ENCODE assay signal across 9 mouse cellular contexts in the genomic region with DNA sequence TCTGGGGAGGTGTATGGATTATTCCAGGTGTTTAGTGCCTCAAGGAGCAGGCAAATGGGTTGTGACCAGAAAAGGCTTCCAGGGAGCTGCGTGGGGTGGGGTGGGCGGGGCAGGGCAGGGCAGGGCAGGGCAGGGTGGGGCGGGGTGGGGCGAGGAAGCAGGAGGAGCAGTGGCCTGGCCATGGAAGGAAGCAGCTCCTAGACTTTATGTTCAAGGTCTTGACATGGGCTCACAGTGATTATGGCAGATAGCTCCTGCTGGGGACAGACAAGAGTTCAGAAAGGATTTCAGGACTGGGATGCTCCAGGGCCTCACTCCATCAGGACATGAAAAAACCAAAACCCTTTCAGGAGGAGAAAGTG. TPM values are rescaled to one million over a fixed set of nuclear protein-coding genes. Genes with fewer than 3 reads are reported as not detected.
DNase-seq lines count a peak whose midpoint lies in the region; ATAC-seq and TF ChIP-seq lines count a peak whose summit lies in the region.
"Not testable (repeated sequence)": the region's sequence is repeated elsewhere in the genome, so short reads cannot be mapped to it uniquely, and the experiment has no call there.
"Had no signal": no experiment of that assay in that cellular context is flagged by ENCODE, and none has a peak within 500 bp of the region (broad histone marks: within the 10 kb centered on the region; RNA-seq: fewer than 3 reads in every experiment).

No protein-coding gene starts in this region.

- not testable (repeated sequence) for TF ChIP-seq CTCF in ES-Bruce4 (IDR thresholded peaks at IDR 0.05; ENCODE audit: low read depth, low read length); left cerebral cortex, adult 2 months (IDR thresholded peaks at IDR 0.05); lung, postnatal 0 days (IDR thresholded peaks at IDR 0.05)

- not testable (repeated sequence) for DNase-seq in forebrain, embryonic 11.5 days (ENCODE audit: low spot score); lung, postnatal 0 days (ENCODE audit: low spot score)
- DNase-seq in kidney, adult 11 months: peak; percentile 28
- DNase-seq in left cerebral cortex, adult 2 months (ENCODE audit: extremely low spot score in 1 of 2, low spot score in 2 of 2): peak; percentile 30
- peak; percentile 49 for DNase-seq in testis, postnatal 10 days (ENCODE audit: low spot score)

- not testable (repeated sequence) for TF ChIP-seq POLR2A in ES-Bruce4 (IDR thresholded peaks at IDR 0.05; ENCODE audit: insufficient read depth, low read length)

- not testable (repeated sequence) for H3K9me3 ChIP-seq in ES-Bruce4 (replicated peaks; ENCODE audit: control insufficient read depth, insufficient read depth, low read length, poor library complexity, severe bottlenecking); forebrain, embryonic 11.5 days (ENCODE audit: control insufficient read depth, low read length); heart, embryonic 12.5 days (replicated peaks); lung, postnatal 0 days (ENCODE audit: low read length); neural tube, embryonic 15.5 days (replicated peaks)

- H3K27me3 ChIP-seq in ES-Bruce4 (ENCODE audit: control insufficient read depth, insufficient read depth, low read length, poor library complexity, severe bottlenecking); forebrain, embryonic 11.5 days (ENCODE audit: control insufficient read depth, insufficient read depth, low read length); heart, embryonic 12.5 days (replicated peaks); lung, postnatal 0 days (replicated peaks; ENCODE audit: insufficient read depth, low read length); neural tube, embryonic 15.5 days (replicated peaks): not testable (repeated sequence)

- ATAC-seq in forebrain, embryonic 11.5 days (replicated peaks; ENCODE audit: low FRiP score): peak; percentile 76
- peak; percentile 78 for ATAC-seq in heart, embryonic 12.5 days (ENCODE audit: insufficient number of reproducible peaks, low FRiP score)
- 0 out of 2 replicates have a peak, but pooled peaks have one; percentile 21 for ATAC-seq in lung, postnatal 0 days
- ATAC-seq in neural tube, embryonic 15.5 days (ENCODE audit: low FRiP score): peak; percentile 57

- H3K27ac ChIP-seq in ES-Bruce4 (ENCODE audit: insufficient read depth, low read length): 0 out of 2 replicates have a peak overlapping the region, but pooled peaks have one; percentile 51
- H3K27ac ChIP-seq in forebrain, embryonic 11.5 days (ENCODE audit: low read depth, low read length); heart, embryonic 12.5 days (ENCODE audit: poor library complexity, severe bottlenecking); left cerebral cortex, adult 2 months; lung, postnatal 0 days (ENCODE audit: low read length); neural tube, embryonic 15.5 days (replicated peaks): not testable (repeated sequence)

- not testable (repeated sequence) for H3K9ac ChIP-seq in ES-Bruce4 (ENCODE audit: low read depth, poor library complexity, severe bottlenecking); forebrain, embryonic 11.5 days (ENCODE audit: low read length); heart, embryonic 12.5 days; lung, postnatal 0 days (replicated peaks; ENCODE audit: low read depth); neural tube, embryonic 15.5 days (replicated peaks)

- intact Hi-C loops in left cerebral cortex, adult 2 months (cut with DNase I): not testable (repeated sequence)

- not testable (repeated sequence) for H3K36me3 ChIP-seq in ES-Bruce4 (ENCODE audit: control insufficient read depth, insufficient read depth, low read length, poor library complexity, severe bottlenecking); forebrain, embryonic 11.5 days (ENCODE audit: control insufficient read depth, insufficient read depth, low read length); heart, embryonic 12.5 days; lung, postnatal 0 days (ENCODE audit: insufficient read depth, low read length); neural tube, embryonic 15.5 days

- not testable (repeated sequence) for H3K4me2 ChIP-seq in forebrain, embryonic 11.5 days (ENCODE audit: low read depth, low read length, severe bottlenecking); heart, embryonic 12.5 days; lung, postnatal 0 days (replicated peaks; ENCODE audit: low read depth, low read length); neural tube, embryonic 15.5 days

- not testable (repeated sequence) for H3K4me3 ChIP-seq in ES-Bruce4 (ENCODE audit: low read depth, low read length); forebrain, embryonic 11.5 days (ENCODE audit: low read depth, low read length); heart, embryonic 12.5 days; left cerebral cortex, adult 2 months; lung, postnatal 0 days (ENCODE audit: low read depth, low read length); neural tube, embryonic 15.5 days (replicated peaks)

- TF ChIP-seq EP300 in ES-Bruce4 (IDR thresholded peaks at IDR 0.05; ENCODE audit: insufficient read depth, low read depth, low read length); lung, postnatal 0 days (IDR thresholded peaks at IDR 0.05): not testable (repeated sequence)

- 63% methylated on average over 1 of the region's 4 CpGs for WGBS in forebrain, embryonic 11.5 days
- 70% methylated on average over 2 of the region's 4 CpGs for WGBS in heart, embryonic 12.5 days
- 90% methylated on average over 1 of the region's 4 CpGs for WGBS in lung, postnatal 0 days
- 93% methylated on average over 2 of the region's 4 CpGs for WGBS in neural tube, embryonic 15.5 days

- H3K4me1 ChIP-seq in ES-Bruce4 (ENCODE audit: control insufficient read depth, insufficient read depth, low read length); forebrain, embryonic 11.5 days (replicated peaks; ENCODE audit: control insufficient read depth, insufficient read depth, low read length); heart, embryonic 12.5 days (replicated peaks); lung, postnatal 0 days (ENCODE audit: insufficient read depth, low read depth, low read length); neural tube, embryonic 15.5 days: not testable (repeated sequence)

RNA-seq across cellular contexts. Expression of gene Gm21119, which starts 25.6 kb away (rescaled TPM):
- polyA plus RNA-seq in ES-Bruce4 (2011; ENCODE audit: insufficient read depth, insufficient read length, low read depth, missing spikeins): 0.75 TPM in 1 of 2 replicates, not detected in the other
- polyA plus RNA-seq in forebrain, embryonic 11.5 days (2014; fragmentation: Nextera tagmentation; extraction: Ambion mirVana): not detected in 2 replicates
- not detected in 2 replicates for polyA plus RNA-seq in heart, embryonic 12.5 days (2016; fragmentation: Nextera tagmentation; extraction: Ambion mirVana)
- 1 to 10 TPM; 1.4 to 1.5 TPM for total RNA-seq in left cerebral cortex, adult 2 months (2021)
- polyA plus RNA-seq in lung, postnatal 0 days (2015; fragmentation: Nextera tagmentation; extraction: Ambion mirVana): not detected in 2 replicates
- polyA plus RNA-seq in neural tube, embryonic 15.5 days (2015; fragmentation: Nextera tagmentation; extraction: Ambion mirVana): 0.38 TPM in 1 of 2 replicates, not detected in the other
- polyA plus RNA-seq: liver, adult 2 months had no signal

Comparison
In these comparisons a context has a peak if more than half of its experiments do, and no peak if none do; other contexts are left out.
1. ATAC-seq: peak in every context shown above with its lines; median percentile 78 in heart, embryonic 12.5 days; 76 in forebrain, embryonic 11.5 days; 57 in neural tube, embryonic 15.5 days; 21 in lung, postnatal 0 days.